Mouse (Mus musculus): ENCODE data around the gene Nlrp9c.
"Not testable (repeated sequence)": the region's sequence is repeated elsewhere in the genome, so short reads cannot be mapped to it uniquely, and the experiment has no call there.

Nlrp9c gene

GRCm38 (mm10) chr7:26403600-26403999, at the start of gene Nlrp9c:
Gene Nlrp9c, minus strand, starts transcription at chr7:26403700.
- not testable (repeated sequence) for DNase-seq (ENCODE audit: low read depth in 2 of 2, low spot score in 2 of 2)

GRCm38 (mm10) chr7:26434813-26435212, 31.3 kb upstream of the Nlrp9c start, which contains the start of gene Nlrp4a:
Gene Nlrp4a, plus strand, starts transcription at chr7:26435113.
- no peak for DNase-seq (ENCODE audit: low read depth in 2 of 2, low spot score in 2 of 2)

GRCm38 (mm10) chr7:26391811-26392210, 11.7 kb downstream of the Nlrp9c start:
- not testable (repeated sequence) for DNase-seq (ENCODE audit: low read depth in 2 of 2, low spot score in 2 of 2)

GRCm38 (mm10) chr7:26391137-26391536, 12.4 kb downstream of the Nlrp9c start:
- not testable (repeated sequence) for DNase-seq (ENCODE audit: low read depth in 2 of 2, low spot score in 2 of 2)

DNA sequence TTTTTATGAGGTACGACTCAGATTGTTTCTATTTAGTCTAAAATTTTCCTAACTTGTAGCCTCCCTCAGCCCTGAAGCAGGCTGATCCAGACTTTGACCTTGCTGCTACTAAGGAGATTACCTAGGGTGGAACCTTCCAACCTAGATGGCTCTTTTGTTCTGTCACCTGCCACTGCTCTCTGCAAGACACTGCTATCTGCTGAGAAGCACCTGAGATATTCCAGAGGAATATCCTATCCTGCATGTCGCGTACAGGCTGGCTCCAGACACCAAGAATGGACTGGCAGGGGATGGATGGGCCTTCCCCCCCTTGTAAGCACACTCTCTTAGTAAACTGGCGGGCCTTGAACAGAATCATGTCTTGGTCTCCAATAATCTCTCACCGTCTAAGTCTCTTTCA, 16.8 kb downstream of the Nlrp9c start:
- not testable (repeated sequence) for DNase-seq (ENCODE audit: low read depth in 2 of 2, low spot score in 2 of 2)

GRCm38 (mm10) chr7:26380807-26381206, 22.7 kb downstream of the Nlrp9c start:
- no peak for DNase-seq (ENCODE audit: low read depth in 2 of 2, low spot score in 2 of 2)

GRCm38 (mm10) chr7:26373221-26373620, 30.3 kb downstream of the Nlrp9c start:
- not testable (repeated sequence) for DNase-seq (ENCODE audit: low read depth in 2 of 2, low spot score in 2 of 2)

DNA sequence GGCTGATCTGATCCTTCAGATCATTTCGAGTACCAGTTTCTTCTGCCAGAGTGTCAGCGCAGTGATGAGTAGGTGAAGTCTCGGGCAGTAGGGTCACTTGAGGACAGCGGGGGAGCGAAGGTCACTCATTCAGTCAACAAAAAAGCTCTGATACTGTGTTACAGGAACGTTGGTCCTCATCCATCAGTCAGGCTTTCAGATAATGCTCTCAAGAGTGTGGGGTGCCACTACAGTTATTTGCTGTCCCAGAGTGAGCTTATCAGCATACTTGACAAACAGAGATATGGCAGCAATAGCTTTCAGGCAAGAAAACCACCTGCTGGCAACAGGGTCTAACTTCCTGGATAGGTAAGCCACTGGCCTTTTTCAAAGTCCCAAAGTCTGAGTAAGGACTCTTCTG, 46.8 kb downstream of the Nlrp9c start:
- DNase-seq (ENCODE audit: low read depth in 2 of 2, low spot score in 2 of 2) = not testable (repeated sequence)

- DNase-seq (ENCODE audit: low read depth in 2 of 2, low spot score in 2 of 2) = not testable (repeated sequence)
Observed at GRCm38 (mm10) chr7:26352258-26352657, 51.2 kb downstream of the Nlrp9c start.

GRCm38 (mm10) chr7:26350177-26350576, 53.3 kb downstream of the Nlrp9c start:
- not testable (repeated sequence) for DNase-seq (ENCODE audit: low read depth in 2 of 2, low spot score in 2 of 2)

- not testable (repeated sequence) for DNase-seq (ENCODE audit: low read depth in 2 of 2, low spot score in 2 of 2)
Observed at GRCm38 (mm10) chr7:26320361-26320760, 83.1 kb downstream of the Nlrp9c start.

- not testable (repeated sequence) for DNase-seq (ENCODE audit: low read depth in 2 of 2, low spot score in 2 of 2)
Observed at GRCm38 (mm10) chr7:26315809-26316208, 87.7 kb downstream of the Nlrp9c start.

GRCm38 (mm10) chr7:26315194-26315593, 88.3 kb downstream of the Nlrp9c start:
- DNase-seq (ENCODE audit: low read depth in 2 of 2, low spot score in 2 of 2) = not testable (repeated sequence)

DNA sequence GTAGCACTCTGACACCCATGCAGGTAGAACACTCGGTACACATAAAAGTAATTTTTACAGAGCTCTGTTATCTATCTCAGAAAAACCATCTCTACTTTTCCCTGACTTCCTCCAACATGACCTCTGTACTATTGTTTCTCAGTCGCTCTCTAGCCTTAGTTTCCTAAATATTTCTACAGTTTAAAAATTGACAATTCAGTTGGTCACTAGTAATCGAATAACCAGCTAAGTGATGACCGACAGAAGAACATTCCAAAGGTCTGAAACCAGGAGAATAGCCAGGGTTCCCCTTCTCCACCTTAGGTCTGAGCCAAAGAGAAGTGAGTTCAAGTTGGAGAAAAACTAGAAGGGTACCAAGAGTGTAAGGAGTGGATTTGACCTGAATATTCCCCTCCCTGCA, 91.7 kb downstream of the Nlrp9c start:
- not testable (repeated sequence) for DNase-seq (ENCODE audit: low read depth in 2 of 2, low spot score in 2 of 2)

- DNase-seq (ENCODE audit: low read depth in 2 of 2, low spot score in 2 of 2) = not testable (repeated sequence)
Observed at GRCm38 (mm10) chr7:26306926-26307325, 96.6 kb downstream of the Nlrp9c start, which contains the start of gene Cyp2a4. Gene Cyp2a4, plus strand, starts transcription at chr7:26307169.

GRCm38 (mm10) chr7:26303429-26304166, 99.9 kb downstream of the Nlrp9c start:
- not testable (repeated sequence) for DNase-seq (ENCODE audit: low read depth in 2 of 2, low spot score in 2 of 2)

All from CD8-positive naive resting alpha-beta T cell, adult 2 months (primary cell).